Mouse (Mus musculus) heart, adult 2 months (tissue): ENCODE measurements around the gene Ksr2.

Source experiments
- CTCF ChIP-seq: fragments of 200-600 bp; IDR thresholded peaks from 2 replicates; pipeline ENCODE4 v1.8.1; 2022; ENCODE audit warnings: antibody characterized with exemption, mild to moderate bottlenecking, moderate library complexity
- POLR2A ChIP-seq: fragments of 200-500 bp; IDR thresholded peaks from 2 replicates; pipeline ENCODE4 v1.6.1; 2011; ENCODE audit warnings: mild to moderate bottlenecking, low read depth, low read length, control low read depth; ENCODE audit not compliant: insufficient read depth

DNA sequence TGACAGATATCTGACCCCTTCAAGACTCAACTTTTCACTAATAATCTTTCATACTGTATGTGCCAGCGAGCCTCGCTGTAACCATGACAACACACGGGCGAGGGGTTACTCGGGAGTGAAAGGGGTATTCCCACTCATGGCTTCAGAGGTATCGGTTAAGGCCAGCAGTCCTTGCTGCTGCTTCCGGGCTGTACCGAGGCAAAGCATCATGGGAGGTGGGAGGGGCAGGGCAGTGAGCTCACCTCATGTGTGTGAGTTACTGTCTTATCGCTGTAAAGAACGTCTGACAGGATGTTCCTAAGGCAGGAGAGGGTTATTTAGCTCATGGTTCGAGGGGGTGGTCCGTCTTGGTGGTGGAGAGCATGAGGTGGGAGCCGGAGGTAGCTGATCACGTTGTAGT lies 215.8 kb downstream of the Ksr2 start:
- TF ChIP-seq POLR2A: no peak
- no peak for TF ChIP-seq CTCF
